Mouse (Mus musculus) skeletal muscle tissue, adult 2 months (tissue): ENCODE data around the gene Ccpg1os.

Source experiments
- DNase-seq: peaks from one replicate; pipeline ENCODE4 v3.0.0-alpha.2; 2012; ENCODE audit warnings: low read depth, low spot score

Ccpg1os gene

GRCm38 (mm10) chr9:72985250-72986220 lies at the start of gene Ccpg1os, which contains the start of gene Ccpg1:
Gene Ccpg1os (minus strand): TSS chr9:72985382.
Gene Ccpg1 (plus strand): TSS chr9:72985429.
- peak; percentile 96 for DNase-seq

GRCm38 (mm10) chr9:73033406-73033805 lies 48.2 kb upstream of the Ccpg1os start:
- DNase-seq: no peak

GRCm38 (mm10) chr9:73031421-73031820 lies 46.2 kb upstream of the Ccpg1os start:
- no peak for DNase-seq

- no peak for DNase-seq
Observed at GRCm38 (mm10) chr9:73030443-73030842, 45.3 kb upstream of the Ccpg1os start.

- no peak for DNase-seq
Observed at GRCm38 (mm10) chr9:73025818-73026636, 40.8 kb upstream of the Ccpg1os start.

- no peak for DNase-seq
Observed at GRCm38 (mm10) chr9:73020566-73021097, 35.5 kb upstream of the Ccpg1os start.

- peak; percentile 40 for DNase-seq
Observed at GRCm38 (mm10) chr9:73019841-73020240, 34.7 kb upstream of the Ccpg1os start.

GRCm38 (mm10) chr9:73014724-73015123 lies 29.5 kb upstream of the Ccpg1os start:
- DNase-seq: no peak

GRCm38 (mm10) chr9:73012629-73013028 lies 27.4 kb upstream of the Ccpg1os start:
- no peak for DNase-seq

GRCm38 (mm10) chr9:73008384-73008783 lies 23.2 kb upstream of the Ccpg1os start:
- no peak for DNase-seq

- DNase-seq: no peak
Observed at GRCm38 (mm10) chr9:73006175-73006574, 21.0 kb upstream of the Ccpg1os start.

- DNase-seq: no peak
Observed at GRCm38 (mm10) chr9:73005106-73005505, 19.9 kb upstream of the Ccpg1os start.

GRCm38 (mm10) chr9:73004076-73004475 lies 18.9 kb upstream of the Ccpg1os start:
- DNase-seq: no peak

GRCm38 (mm10) chr9:73002177-73002576 lies 17.0 kb upstream of the Ccpg1os start:
- no peak for DNase-seq

- DNase-seq: no peak
Observed at GRCm38 (mm10) chr9:73001314-73002011, 16.3 kb upstream of the Ccpg1os start.

GRCm38 (mm10) chr9:73000487-73000886 lies 15.3 kb upstream of the Ccpg1os start:
- no peak for DNase-seq

- no peak for DNase-seq
Observed at GRCm38 (mm10) chr9:72996806-72997205, 11.6 kb upstream of the Ccpg1os start.

- DNase-seq: peak; percentile 27
Observed at GRCm38 (mm10) chr9:72996167-72996566, 11.0 kb upstream of the Ccpg1os start.

- DNase-seq: no peak
Observed at GRCm38 (mm10) chr9:72992576-72992975, 7.4 kb upstream of the Ccpg1os start.

GRCm38 (mm10) chr9:72991420-72991819 lies 6.2 kb upstream of the Ccpg1os start:
- no peak for DNase-seq

- no peak for DNase-seq
Observed at GRCm38 (mm10) chr9:72988706-72989105, 3.5 kb upstream of the Ccpg1os start.
